Mouse (Mus musculus) naive thymus-derived CD4-positive, alpha-beta T cell, adult 5 months (primary cell): ENCODE results near the gene Ascc3. TPM values are rescaled to one million over a fixed set of nuclear protein-coding genes. Genes with fewer than 3 reads are reported as not detected.

Source experiments
- polyA plus RNA-seq: library from polyadenylated mRNA; unstranded; fragments of 100-300 nt; shearing (Covaris generic); gene quantifications from one replicate; pipeline ENCODE4 v1.2.1, GENCODE M21; 2017

Ascc3 gene
- 115 TPM for polyA plus RNA-seq

GRCm38 (mm10) chr10:50592355-50593293, at the start of gene Ascc3:
Ascc3 (plus strand) TSS chr10:50592669.

GRCm38 (mm10) chr10:50894170-50894991, 301.9 kb downstream of the Ascc3 start, which contains the start of gene Sim1:
Sim1 (plus strand) TSS chr10:50894754.

